Mouse (Mus musculus): ENCODE results near the gene Pim2.
"Not testable (repeated sequence)": the region's sequence is repeated elsewhere in the genome, so short reads cannot be mapped to it uniquely, and the experiment has no call there.

- not testable (repeated sequence) for TF ChIP-seq CTCF (IDR thresholded peaks at IDR 0.05; ENCODE audit: borderline replicate concordance, insufficient read depth, low read depth, low read length); POLR2A (IDR thresholded peaks at IDR 0.05; ENCODE audit: borderline replicate concordance, insufficient read depth, low read length)
Observed at GRCm38 (mm10) chrX:7917960-7918359, 39.9 kb downstream of the Pim2 start.
